Mouse (Mus musculus) embryonic facial prominence, embryonic 11.5 days (tissue): ENCODE results near the gene Mcrs1. TPM values are rescaled to one million over a fixed set of nuclear protein-coding genes. Genes with fewer than 3 reads are reported as not detected.

Experiments used
- polyA plus RNA-seq: library from polyadenylated mRNA; unstranded; fragments of >200 nt; fragmentation: Nextera tagmentation; extraction: Ambion mirVana; gene quantifications from 2 replicates; pipeline ENCODE4 v1.2.1, GENCODE M21; 2014

The Mcrs1 gene
- polyA plus RNA-seq, 1 experiment from 2014 or later: 161 TPM

Other genes starting within 250 kb of the Mcrs1 start
- gene Tuba1c, start 222.1 kb downstream of the Mcrs1 start, polyA plus RNA-seq: 132 and 138 TPM in 2 replicates
- gene Prph, start 196.8 kb downstream of the Mcrs1 start, polyA plus RNA-seq: 17.1 and 20.6 TPM in 2 replicates
- gene Troap, start 177.4 kb downstream of the Mcrs1 start, polyA plus RNA-seq: 20.6 and 23.8 TPM in 2 replicates
- gene C1ql4, start 164.1 kb downstream of the Mcrs1 start, polyA plus RNA-seq: 1.0 and 1.1 TPM in 2 replicates
- gene Dnajc22, start 158.8 kb downstream of the Mcrs1 start, polyA plus RNA-seq: 0.18 and 0.56 TPM in 2 replicates
- 59.6 and 68.5 TPM in 2 replicates for gene Spats2, start 126.0 kb downstream of the Mcrs1 start, polyA plus RNA-seq
- 0.18 and 0.25 TPM in 2 replicates for gene Kcnh3, start 27.1 kb downstream of the Mcrs1 start, polyA plus RNA-seq
- 42.0 and 44.1 TPM in 2 replicates for gene Prpf40b, start 43.1 kb upstream of the Mcrs1 start, polyA plus RNA-seq
- gene Fam186b, start 43.9 kb upstream of the Mcrs1 start, polyA plus RNA-seq: 0.08 and 0.10 TPM in 2 replicates
- 17.1 and 17.6 TPM in 2 replicates for gene Fmnl3, start 118.5 kb upstream of the Mcrs1 start, polyA plus RNA-seq
- gene Tmbim6, start 140.9 kb upstream of the Mcrs1 start, polyA plus RNA-seq: 225 and 228 TPM in 2 replicates
- 9.0 and 9.7 TPM in 2 replicates for gene Nckap5l, start 205.8 kb upstream of the Mcrs1 start, polyA plus RNA-seq
- gene Bcdin3d, start 222.8 kb upstream of the Mcrs1 start, polyA plus RNA-seq: 15.1 and 16.7 TPM in 2 replicates